Mouse (Mus musculus): Measurements from ENCODE around the gene Ppp1r12a.
"Not testable (repeated sequence)": the region's sequence is repeated elsewhere in the genome, so short reads cannot be mapped to it uniquely, and the experiment has no call there.

Gene Ppp1r12a

GRCm38 (mm10) chr10:108198945-108199344, 37.0 kb downstream of the Ppp1r12a start:
- no peak for DNase-seq (ENCODE audit: low read depth, low spot score)

- DNase-seq (ENCODE audit: low read depth, low spot score): no peak
Observed at GRCm38 (mm10) chr10:108202126-108202525, 40.1 kb downstream of the Ppp1r12a start.

DNA sequence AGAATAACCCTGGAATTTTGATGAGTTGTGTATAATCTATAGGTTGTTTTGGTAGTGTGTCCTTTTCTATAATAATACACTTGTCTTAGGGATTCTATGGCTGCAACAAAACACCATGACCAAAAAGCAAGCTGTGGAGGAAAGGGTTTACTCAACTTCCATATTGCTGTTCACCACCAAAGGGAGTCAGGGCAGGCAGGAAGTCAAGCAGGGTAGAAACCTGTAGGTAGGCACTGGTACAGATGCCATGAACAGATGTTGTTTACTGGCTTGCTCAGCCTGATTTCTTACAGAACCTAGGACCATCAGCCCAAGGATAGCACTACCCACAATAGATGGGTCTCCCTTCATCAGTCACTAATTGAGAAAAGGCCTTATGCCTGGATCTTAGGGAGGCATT, 41.4 kb downstream of the Ppp1r12a start:
- DNase-seq (ENCODE audit: low read depth, low spot score): no peak

GRCm38 (mm10) chr10:108209396-108209795, 47.4 kb downstream of the Ppp1r12a start:
- DNase-seq (ENCODE audit: low read depth, low spot score): no peak

DNA sequence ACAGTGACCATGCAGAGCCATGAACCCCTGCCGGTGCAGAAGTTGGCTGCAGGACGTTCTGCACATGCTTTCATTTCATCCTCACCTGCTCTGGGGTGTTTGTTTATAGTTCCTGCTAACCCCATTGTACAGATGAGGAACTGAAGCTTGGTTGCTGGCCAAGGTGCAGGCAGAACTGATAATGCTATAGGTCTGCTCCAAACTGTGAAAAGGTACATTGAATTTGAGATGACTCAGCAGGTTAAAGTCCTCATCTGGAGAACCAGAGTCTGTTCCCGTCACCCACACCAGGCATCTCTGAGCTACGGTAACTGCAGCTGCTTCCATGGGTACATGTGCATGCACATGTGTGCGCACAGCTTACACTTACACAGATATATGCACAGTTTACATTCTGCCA, 62.4 kb downstream of the Ppp1r12a start:
- no peak for DNase-seq (ENCODE audit: low read depth, low spot score)

DNA sequence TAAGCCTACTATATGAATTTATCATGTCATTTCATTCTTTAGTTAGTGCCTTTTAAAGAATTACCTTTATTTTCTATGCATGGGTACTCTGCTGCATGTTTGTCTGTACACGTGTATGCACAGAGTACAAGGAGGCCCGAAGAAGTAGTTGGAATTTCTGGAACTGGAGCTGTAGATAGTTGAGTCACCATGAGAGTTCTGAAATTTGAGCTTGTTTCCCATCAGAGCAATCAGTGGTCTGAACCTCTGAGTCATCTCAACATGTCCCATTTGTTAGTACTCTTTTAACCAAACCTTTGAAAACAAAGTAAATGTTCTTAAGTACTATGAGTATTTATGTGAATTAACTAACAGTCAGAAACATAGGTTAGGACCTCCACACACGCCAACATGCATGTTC, 75.1 kb downstream of the Ppp1r12a start:
- no peak for DNase-seq (ENCODE audit: low read depth, low spot score)

DNA sequence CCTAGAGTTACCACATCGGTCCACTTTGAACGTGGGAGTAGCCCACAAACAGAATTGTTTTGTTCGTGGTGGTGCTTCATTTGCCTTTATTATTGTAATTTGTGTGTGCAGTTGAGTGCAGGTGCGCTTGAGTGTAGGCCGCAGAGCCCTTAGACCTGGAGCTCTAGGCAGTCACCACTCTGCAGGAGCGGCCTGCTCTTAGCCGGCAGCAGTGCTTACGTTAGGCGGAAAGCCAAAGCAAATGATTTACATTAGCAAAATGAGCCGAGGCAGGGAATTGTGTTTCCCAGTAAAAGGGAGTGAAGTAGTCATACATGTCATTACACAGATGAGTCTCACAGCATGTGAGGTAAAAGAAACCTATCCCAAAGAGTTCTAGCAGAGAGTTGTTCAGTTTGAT, 77.1 kb downstream of the Ppp1r12a start:
- peak; percentile 57 for DNase-seq (ENCODE audit: low read depth, low spot score)

GRCm38 (mm10) chr10:108250710-108251109, 88.7 kb downstream of the Ppp1r12a start:
- peak; percentile 58 for DNase-seq (ENCODE audit: low read depth, low spot score)

GRCm38 (mm10) chr10:108251181-108251580, 89.2 kb downstream of the Ppp1r12a start:
- no peak for DNase-seq (ENCODE audit: low read depth, low spot score)

DNA sequence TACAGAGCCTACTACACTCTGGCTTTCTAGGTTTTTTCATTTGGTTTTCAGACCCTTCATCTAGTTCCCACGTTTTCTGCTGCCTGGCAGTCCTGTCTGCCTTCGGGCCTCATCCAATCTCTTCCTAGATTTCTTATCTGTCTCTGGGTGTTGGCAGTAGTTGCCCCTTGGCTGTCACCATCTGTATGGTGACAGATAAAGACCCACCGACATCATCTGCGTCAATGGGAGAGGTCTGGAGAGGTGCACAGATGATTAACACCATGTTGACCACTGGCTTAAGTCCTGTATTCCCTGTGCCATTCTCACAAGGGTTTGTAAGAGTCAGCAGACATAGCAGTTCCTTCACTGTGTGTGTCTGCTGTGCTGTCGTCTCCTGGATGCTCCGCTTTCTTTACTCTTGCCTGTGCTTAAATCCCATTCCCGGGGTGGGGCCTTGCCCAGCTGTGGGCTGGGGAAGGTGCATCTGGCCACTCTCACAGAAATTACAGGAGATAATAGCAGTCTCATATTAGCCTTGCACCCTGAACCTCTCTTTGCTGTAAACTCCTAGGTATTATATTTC, 93.9 kb downstream of the Ppp1r12a start:
- DNase-seq (ENCODE audit: low read depth, low spot score): no peak

GRCm38 (mm10) chr10:108260931-108261330, 98.9 kb downstream of the Ppp1r12a start:
- DNase-seq (ENCODE audit: low read depth, low spot score): no peak

GRCm38 (mm10) chr10:108264641-108265040, 102.6 kb downstream of the Ppp1r12a start:
- peak; percentile 71 for DNase-seq (ENCODE audit: low read depth, low spot score)

DNA sequence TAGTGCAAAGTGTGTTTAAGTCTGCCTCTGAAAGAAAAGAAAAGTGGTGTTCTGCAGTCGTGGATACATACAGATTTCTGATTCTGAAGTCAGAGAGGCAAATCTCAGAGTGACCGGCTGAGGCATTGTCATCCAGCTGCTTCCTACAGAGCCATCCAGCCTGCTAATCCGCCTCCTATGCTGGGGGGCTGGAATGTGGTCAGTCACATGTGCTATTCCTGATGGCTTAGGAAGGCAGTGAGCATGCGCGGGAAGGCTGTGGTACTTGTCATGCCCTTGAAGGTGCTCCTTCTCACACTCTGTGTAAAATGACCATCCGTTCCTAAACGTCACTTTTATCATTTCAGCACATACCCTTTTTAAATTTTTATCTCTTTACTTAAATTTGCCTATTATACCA, 109.2 kb downstream of the Ppp1r12a start:
- no peak for DNase-seq (ENCODE audit: low read depth, low spot score)

DNA sequence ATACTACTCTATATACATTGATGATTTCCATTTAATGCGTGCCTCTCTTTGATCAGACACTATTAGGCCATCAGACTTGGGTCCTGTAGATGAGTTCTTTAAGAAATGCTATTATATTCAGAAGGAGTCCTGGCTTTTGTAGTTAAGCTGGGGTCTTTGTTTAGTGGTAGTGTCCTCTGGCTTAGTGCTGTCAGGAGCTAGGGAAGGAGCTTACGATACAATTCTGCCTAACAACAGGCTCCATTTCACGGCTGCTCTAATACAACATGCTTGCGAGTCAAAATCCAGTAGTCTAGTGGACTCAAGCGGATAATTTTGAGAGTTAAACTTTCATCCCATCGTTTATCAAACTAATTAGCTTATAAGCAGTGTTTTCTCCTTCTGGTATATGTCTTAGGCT, 114.7 kb downstream of the Ppp1r12a start:
- no peak for DNase-seq (ENCODE audit: low read depth, low spot score)

DNA sequence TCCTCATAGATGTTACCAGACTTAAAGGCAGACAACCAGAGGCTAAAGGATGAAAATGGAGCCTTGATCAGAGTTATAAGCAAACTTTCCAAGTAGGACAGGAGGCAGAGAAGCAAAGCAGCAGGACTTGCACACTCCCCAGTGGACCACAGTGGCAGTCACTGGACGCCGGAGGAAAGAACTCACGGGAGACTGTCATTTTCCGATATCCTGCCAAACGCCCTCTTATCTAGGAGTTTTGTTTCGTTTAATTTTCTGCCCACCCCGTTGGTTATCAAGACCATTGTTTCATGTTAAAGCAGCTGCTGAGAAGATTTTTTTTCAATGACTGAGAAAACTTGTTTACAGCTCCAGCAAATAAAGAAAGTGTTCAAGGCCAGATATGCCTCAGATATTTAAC, 115.2 kb downstream of the Ppp1r12a start:
- DNase-seq (ENCODE audit: low read depth, low spot score): no peak

DNA sequence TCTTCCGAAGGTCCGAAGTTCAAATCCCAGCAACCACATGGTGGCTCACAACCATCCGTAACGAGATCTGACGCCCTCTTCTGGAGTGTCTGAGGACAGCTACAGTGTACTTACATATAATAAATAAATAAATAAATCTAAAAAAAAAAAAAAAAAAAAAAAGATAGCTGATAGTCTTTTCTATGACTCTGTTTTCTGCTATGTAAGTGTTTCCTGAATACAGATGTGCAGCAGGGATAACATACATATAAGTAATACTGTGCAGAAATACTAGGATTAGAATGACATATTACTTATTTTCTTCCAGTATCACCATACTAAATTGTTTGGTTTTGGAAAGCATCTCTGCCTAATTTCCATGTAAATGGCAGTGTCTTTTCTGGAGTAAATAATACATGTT, 119.1 kb downstream of the Ppp1r12a start:
- not testable (repeated sequence) for DNase-seq (ENCODE audit: low read depth, low spot score)

- DNase-seq (ENCODE audit: low read depth, low spot score): no peak
Observed at GRCm38 (mm10) chr10:108282351-108282750, 120.4 kb downstream of the Ppp1r12a start.

GRCm38 (mm10) chr10:108283418-108283817, 121.4 kb downstream of the Ppp1r12a start:
- DNase-seq (ENCODE audit: low read depth, low spot score): no peak

- DNase-seq (ENCODE audit: low read depth, low spot score): no peak
Observed at GRCm38 (mm10) chr10:108283837-108284236, 121.8 kb downstream of the Ppp1r12a start.

GRCm38 (mm10) chr10:108284445-108284844, 122.5 kb downstream of the Ppp1r12a start:
- DNase-seq (ENCODE audit: low read depth, low spot score): no peak

DNA sequence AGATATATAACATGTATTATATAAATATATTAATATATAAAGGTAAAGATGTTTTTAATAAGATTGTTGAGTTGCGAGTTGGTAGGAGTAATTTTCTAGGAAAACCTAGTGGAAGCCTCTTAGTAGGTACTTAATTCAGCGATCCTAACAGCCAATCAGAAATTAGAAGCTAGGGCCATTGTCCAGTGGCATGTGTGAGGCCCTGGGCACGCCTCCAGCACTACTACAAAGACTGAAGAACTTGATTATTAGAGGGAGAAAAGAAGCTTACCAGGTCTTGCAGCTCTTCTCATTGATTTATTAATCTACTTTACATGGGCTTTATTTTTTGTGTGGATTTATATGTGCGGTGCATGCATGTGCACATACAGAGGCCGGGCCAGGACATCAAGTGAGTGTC, 123.0 kb downstream of the Ppp1r12a start:
- DNase-seq (ENCODE audit: low read depth, low spot score): no peak

DNA sequence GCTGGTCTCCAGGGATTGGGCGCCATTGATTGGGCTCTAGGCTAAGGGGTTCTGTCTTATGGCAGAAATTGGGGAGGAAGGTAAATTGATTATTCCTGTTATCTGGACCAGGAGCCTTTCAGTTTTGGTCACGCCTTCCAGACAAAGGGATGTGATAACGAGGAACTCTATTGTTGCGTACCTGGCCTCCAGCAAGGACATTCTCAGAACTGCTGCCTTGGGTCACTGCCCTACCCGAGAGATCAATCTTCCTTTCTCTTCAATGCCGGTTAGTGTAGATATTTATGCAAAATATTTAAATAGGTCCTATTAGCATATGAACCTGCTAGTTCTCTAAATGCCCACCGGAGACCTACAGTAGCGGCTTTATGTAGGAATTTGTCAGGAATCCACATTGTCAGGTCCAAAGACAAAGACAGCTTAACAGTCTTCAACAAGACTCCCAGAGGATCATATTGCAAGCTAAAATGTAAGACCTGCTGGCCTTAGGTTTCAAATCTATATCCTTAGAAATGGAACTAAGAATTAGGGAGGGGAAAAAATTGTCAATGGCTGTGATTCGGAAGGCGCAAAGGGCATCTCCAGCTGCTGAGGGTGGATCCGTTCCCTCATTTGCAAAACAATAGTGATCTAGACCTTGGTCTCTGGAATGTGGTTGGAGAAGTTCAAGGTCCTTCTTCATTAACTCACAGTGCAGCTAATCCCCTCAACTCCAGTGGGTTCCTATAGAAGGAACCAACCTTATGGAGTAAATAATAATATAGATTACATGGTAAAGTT, 124.9 kb downstream of the Ppp1r12a start:
- peak; percentile 95 for DNase-seq (ENCODE audit: low read depth, low spot score)

DNA sequence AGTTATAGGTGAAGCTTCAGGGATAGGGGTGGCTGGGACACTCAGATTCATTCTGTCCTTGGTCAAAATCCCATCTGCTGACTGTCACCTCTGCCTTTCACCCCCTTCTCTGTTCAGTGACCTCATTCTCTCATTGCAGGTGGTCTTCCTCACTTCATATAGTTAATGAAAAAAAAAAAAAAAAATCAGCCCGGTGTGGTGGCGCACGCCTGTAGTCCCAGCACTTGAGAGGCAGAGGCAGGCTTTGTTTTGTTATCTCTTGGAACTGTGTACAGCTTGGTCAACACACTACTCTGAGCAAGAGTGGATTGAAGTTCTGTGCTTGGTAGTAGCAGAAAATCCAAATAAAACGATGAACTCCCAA, 125.4 kb downstream of the Ppp1r12a start:
- DNase-seq (ENCODE audit: low read depth, low spot score): peak; percentile 62

- no peak for DNase-seq (ENCODE audit: low read depth, low spot score)
Observed at GRCm38 (mm10) chr10:108290046-108290445, 128.1 kb downstream of the Ppp1r12a start.
